25 mouse cellular contexts compared by ENCODE assay signal in the genomic region with DNA sequence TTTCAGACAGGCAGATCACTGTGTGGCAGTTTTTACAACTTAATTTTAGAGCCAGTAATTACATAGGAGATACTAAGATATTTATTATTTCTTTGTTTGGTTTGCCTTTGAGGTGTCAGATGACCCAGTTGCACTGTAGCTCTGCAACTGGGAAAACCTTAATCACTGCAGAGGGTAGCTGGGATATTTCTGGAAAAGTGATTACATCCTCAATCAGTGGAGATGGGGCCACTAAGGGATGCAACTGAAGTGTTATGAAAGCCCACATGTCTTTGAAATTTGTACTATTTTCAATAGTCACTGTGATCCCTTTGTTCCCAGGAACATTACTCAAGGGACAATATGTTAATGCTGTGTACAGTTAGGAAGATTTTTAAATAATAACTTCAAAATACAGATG. TPM values are rescaled to one million over a fixed set of nuclear protein-coding genes. Genes with fewer than 3 reads are reported as not detected.
"Had no signal": no experiment of that assay in that cellular context is flagged by ENCODE, and none has a peak within 500 bp of the region (broad histone marks: within the 10 kb centered on the region; RNA-seq: fewer than 3 reads in every experiment).

A gene (plus strand): TSS at position 301 of the 400 bp plus-strand sequence.

- H3K27me3 ChIP-seq: neural tube, embryonic 12.5 days; neural tube, embryonic 13.5 days; neural tube, embryonic 15.5 days; stomach, embryonic 15.5 days had no signal

- H3K4me3 ChIP-seq: neural tube, embryonic 12.5 days; neural tube, embryonic 13.5 days; neural tube, embryonic 15.5 days; stomach, embryonic 15.5 days had no signal

- H3K27ac ChIP-seq: neural tube, embryonic 12.5 days; neural tube, embryonic 13.5 days; neural tube, embryonic 15.5 days; stomach, embryonic 15.5 days; stomach, postnatal 0 days had no signal

- H3K36me3 ChIP-seq: neural tube, embryonic 12.5 days; neural tube, embryonic 13.5 days; neural tube, embryonic 15.5 days; stomach, embryonic 15.5 days had no signal

- DNase-seq: retina, postnatal 1 day; right cerebral cortex, adult 18-20 months; right cerebral cortex, postnatal 14 days; right cerebral cortex, postnatal 25 days; right cerebral cortex, postnatal 4 days; spleen, adult 18-20 months; thymus, adult 18-20 months; thymus, adult 2 months; thymus, postnatal 14 days; thymus, postnatal 25 days; thymus, postnatal 4 days had no signal

- H3K4me1 ChIP-seq: neural tube, embryonic 12.5 days; neural tube, embryonic 13.5 days; neural tube, embryonic 15.5 days; stomach, embryonic 15.5 days had no signal

- H3K9me3 ChIP-seq: neural tube, embryonic 12.5 days; neural tube, embryonic 13.5 days; neural tube, embryonic 15.5 days; stomach, embryonic 15.5 days had no signal

- H3K4me2 ChIP-seq: neural tube, embryonic 12.5 days; neural tube, embryonic 13.5 days; neural tube, embryonic 15.5 days; stomach, embryonic 15.5 days had no signal

- H3K9ac ChIP-seq: neural tube, embryonic 12.5 days; neural tube, embryonic 13.5 days; neural tube, embryonic 15.5 days; stomach, embryonic 15.5 days had no signal

RNA-seq across cellular contexts. Expression of the gene that starts here (rescaled TPM):
- total RNA-seq: neutrophil, adult 5-6 weeks had no signal
- polyA plus RNA-seq: neural tube, embryonic 12.5 days; neural tube, embryonic 13.5 days; neural tube, embryonic 14.5 days; neural tube, embryonic 15.5 days; small intestine, adult 2 months; spleen, adult 2 months; stomach, embryonic 14.5 days; stomach, embryonic 15.5 days; stomach, embryonic 16.5 days; stomach, postnatal 0 days; testis, adult 2 months; thymus, adult 2 months; thymus, postnatal 0 days; urinary bladder, adult 2 months had no signal
